Mouse (Mus musculus) stomach, postnatal 0 days (tissue): ENCODE measurements at regions not wholly inside any gene's neighbourhood (a gene's known extent, or its start where the extent isn't known, plus 50 kb on each side); places are given as distances from the start of the nearest gene placed in this dataset.

ENCODE experiments used
- ATAC-seq: fragments of 200-750 bp; cut with Nextera tagmentation; 2 replicates; pipeline ENCODE4 v1.8.0; 2017; ENCODE audit not compliant: low FRiP score, low TSS enrichment
- DNase-seq: peaks from one replicate; pipeline ENCODE4 v3.0.0-alpha.2; 2016; ENCODE audit warnings: low spot score
- H3K27ac ChIP-seq: fragments of 300-500 bp; sonication (generic); replicated peaks from 2 replicates; pipeline ENCODE4 v1.5.1; 2014; ENCODE audit warnings: mild to moderate bottlenecking, control low read depth
- H3K27me3 ChIP-seq: fragments of 300-500 bp; sonication (generic); 2 replicates; pipeline ENCODE4 v1.6.1; 2014; ENCODE audit warnings: low read length; ENCODE audit not compliant: control insufficient read depth, insufficient read depth
- H3K36me3 ChIP-seq: fragments of 300-500 bp; sonication (generic); 2 replicates; pipeline ENCODE4 v1.6.1; 2014; ENCODE audit warnings: low read length, mixed read lengths; ENCODE audit not compliant: control insufficient read depth, insufficient read depth
- H3K4me1 ChIP-seq: fragments of 300-500 bp; sonication (generic); replicated peaks from 2 replicates; pipeline ENCODE4 v1.6.1; 2014; ENCODE audit warnings: antibody characterized with exemption; ENCODE audit not compliant: control insufficient read depth, insufficient read depth
- H3K4me2 ChIP-seq: fragments of 300-500 bp; sonication (generic); replicated peaks from 2 replicates; pipeline ENCODE4 v1.6.1; 2014; ENCODE audit warnings: low read depth, mild to moderate bottlenecking, control low read depth, moderate library complexity
- H3K4me3 ChIP-seq: fragments of 300-500 bp; sonication (generic); 2 replicates; pipeline ENCODE4 v1.5.1; 2014; ENCODE audit warnings: low read depth, low read length, control low read depth
- H3K9ac ChIP-seq: fragments of 300-500 bp; sonication (generic); 2 replicates; pipeline ENCODE4 v1.6.1; 2014; ENCODE audit warnings: mild to moderate bottlenecking, low read length, control low read depth, mixed read lengths
- H3K9me3 ChIP-seq: fragments of 300-500 bp; sonication (generic); 2 replicates; pipeline ENCODE4 v1.6.1; 2016; ENCODE audit warnings: low read length; ENCODE audit not compliant: control insufficient read depth
- CTCF ChIP-seq: IDR thresholded peaks from 2 replicates; pipeline ENCODE4 v1.5.1; 2016; ENCODE audit warnings: antibody characterized with exemption, low read depth, mild to moderate bottlenecking, moderate library complexity
- EP300 ChIP-seq: optimal IDR thresholded peaks from 2 replicates; pipeline ENCODE3; 2016; ENCODE audit warnings: antibody characterized with exemption
- WGBS: fragments of 180-500 bp; shearing (Covaris S2); extraction: QIAGEN DNeasy Blood & Tissue Kit; methylation state at CpG from one replicate; pipeline ENCODE4 v1.1.7; 2014; 5-methylcytosine and 5-hydroxymethylcytosine counted together

- H3K4me3 ChIP-seq, result no peak overlapping the region
- DNase-seq, result no peak
- H3K4me2 ChIP-seq, result no peak overlapping the region
- H3K36me3 ChIP-seq, result no peaks in the 10 kb centered on the region
- H3K9ac ChIP-seq, result no peak overlapping the region
- no peak for TF ChIP-seq CTCF
- TF ChIP-seq EP300, result no peak
- H3K9me3 ChIP-seq, result no peaks in the 10 kb centered on the region
- ATAC-seq, result no peak
- no peaks in the 10 kb centered on the region for H3K4me1 ChIP-seq
- no peaks in the 10 kb centered on the region for H3K27me3 ChIP-seq
- 86% methylated on average over 5 of the region's 5 CpGs for WGBS
- no peak overlapping the region for H3K27ac ChIP-seq
These were observed 120.3 kb downstream of the Gsdmc2 start for GRCm38 (mm10) chr15:63724543-63725186.

GRCm38 (mm10) chr15:63722991-63723390, 122.0 kb downstream of the Gsdmc2 start:
- no peak overlapping the region for H3K4me2 ChIP-seq
- 63% methylated on average over 9 of the region's 9 CpGs for WGBS
- H3K27ac ChIP-seq, result no peak overlapping the region
- no peaks in the 10 kb centered on the region for H3K9me3 ChIP-seq
- no peaks in the 10 kb centered on the region for H3K4me1 ChIP-seq
- no peaks in the 10 kb centered on the region for H3K36me3 ChIP-seq
- ATAC-seq, result no peak
- DNase-seq, result no peak
- no peak overlapping the region for H3K4me3 ChIP-seq
- H3K9ac ChIP-seq, result no peak overlapping the region
- TF ChIP-seq EP300 (no peak), CTCF (no peak)
- no peaks in the 10 kb centered on the region for H3K27me3 ChIP-seq

DNA sequence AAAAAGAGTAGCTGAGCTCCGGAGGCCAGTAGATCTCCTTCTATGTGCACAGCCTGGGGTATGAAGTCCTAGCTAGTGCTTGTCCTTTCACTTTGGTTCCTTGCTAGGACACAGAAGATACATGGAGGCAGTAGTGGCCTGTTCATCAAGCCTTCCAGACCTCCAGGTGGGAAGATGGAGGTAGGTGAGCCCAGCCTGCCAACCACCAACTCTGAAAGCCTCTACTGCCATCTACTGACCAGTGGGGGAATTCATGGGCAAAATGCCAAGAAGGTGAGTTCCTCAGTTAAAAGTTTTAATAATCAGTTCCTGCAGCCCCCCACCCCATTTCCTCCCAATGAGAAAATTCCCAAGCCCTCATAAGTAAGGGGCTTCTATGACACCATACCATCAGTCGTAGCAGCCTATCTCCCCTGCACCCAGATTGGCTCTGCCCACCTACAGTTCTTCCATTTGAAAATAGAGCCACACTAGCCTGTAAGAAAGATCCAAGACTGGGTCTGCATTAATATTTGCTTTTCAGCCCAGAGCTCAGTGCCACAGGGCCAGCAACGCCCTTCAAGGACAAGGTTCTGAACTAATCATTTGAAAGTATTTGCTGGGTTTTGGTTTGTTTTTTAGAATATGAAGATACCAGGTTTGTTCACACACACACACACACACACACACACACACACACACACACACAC, 123.2 kb downstream of the Gsdmc2 start:
- Histone ChIP-seq H3K4me3 (no peak overlapping the region), H3K4me1 (no peaks in the 10 kb centered on the region), H3K4me2 (no peak overlapping the region), H3K27me3 (no peaks in the 10 kb centered on the region), H3K9ac (no peak overlapping the region), H3K9me3 (no peaks in the 10 kb centered on the region), H3K36me3 (no peaks in the 10 kb centered on the region), H3K27ac (no peak overlapping the region)
- DNase-seq (peak; percentile 61), ATAC-seq (no peak)
- 67% methylated on average over 3 of the region's 3 CpGs for WGBS
- TF ChIP-seq CTCF (peak; percentile 75), EP300 (no peak)

- Histone ChIP-seq H3K27ac (no peak overlapping the region), H3K4me1 (no peaks in the 10 kb centered on the region), H3K27me3 (no peaks in the 10 kb centered on the region), H3K9ac (no peak overlapping the region), H3K4me3 (no peak overlapping the region), H3K9me3 (no peaks in the 10 kb centered on the region), H3K4me2 (no peak overlapping the region), H3K36me3 (no peaks in the 10 kb centered on the region)
- no peak for DNase-seq
- WGBS, result 84% methylated on average over 8 of the region's 8 CpGs
- TF ChIP-seq EP300 (no peak), CTCF (no peak)
- no peak for ATAC-seq
These were observed 127.2 kb downstream of the Gsdmc2 start for GRCm38 (mm10) chr15:63717812-63718211.

DNA sequence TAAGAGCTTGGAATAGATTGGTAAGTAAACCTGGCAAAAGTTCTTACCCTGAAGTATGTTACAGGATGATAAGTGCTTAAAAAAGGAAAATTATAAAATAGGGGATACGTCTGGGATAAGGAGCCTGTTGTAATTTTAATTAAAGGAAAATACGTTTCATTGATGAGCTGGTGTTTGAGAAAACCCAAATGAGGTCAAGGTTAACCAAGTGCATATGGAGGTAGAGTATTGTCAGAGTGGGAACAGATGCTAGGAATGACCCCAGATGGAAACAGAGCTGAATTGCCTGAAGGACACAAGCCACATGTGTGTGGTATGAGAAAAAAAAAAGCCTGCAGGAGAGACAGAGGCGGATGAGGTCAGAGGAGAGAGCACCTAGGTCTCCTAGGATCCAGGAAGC, 131.3 kb downstream of the Gsdmc2 start:
- 85% methylated on average over 3 of the region's 3 CpGs for WGBS
- no peak overlapping the region for H3K4me3 ChIP-seq
- TF ChIP-seq EP300 (no peak), CTCF (no peak)
- ATAC-seq, result no peak
- no peak overlapping the region for H3K27ac ChIP-seq
- no peaks in the 10 kb centered on the region for H3K27me3 ChIP-seq
- H3K4me2 ChIP-seq, result no peak overlapping the region
- no peaks in the 10 kb centered on the region for H3K4me1 ChIP-seq
- H3K9ac ChIP-seq, result no peak overlapping the region
- DNase-seq, result no peak
- no peaks in the 10 kb centered on the region for H3K9me3 ChIP-seq
- H3K36me3 ChIP-seq, result no peaks in the 10 kb centered on the region

DNA sequence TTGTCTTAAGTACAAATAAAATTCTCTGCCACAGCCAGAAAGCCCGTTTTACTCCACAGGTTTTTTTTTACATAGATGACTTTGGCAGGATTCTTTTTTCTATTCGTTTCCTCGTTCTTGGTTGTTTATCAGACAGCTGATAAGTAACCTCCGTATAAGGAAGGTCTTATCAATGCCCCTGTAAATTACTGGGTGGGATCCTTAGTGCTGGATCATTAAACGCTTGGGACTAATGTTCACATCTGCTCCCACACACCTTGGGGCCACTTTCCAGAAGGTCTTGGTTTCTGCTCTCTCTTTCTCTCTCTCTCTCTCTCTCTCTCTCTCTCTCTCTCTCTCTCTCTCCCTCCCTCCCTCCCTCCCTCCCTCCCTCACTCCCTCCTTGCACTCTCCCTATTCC, 134.6 kb downstream of the Gsdmc2 start:
- 15% methylated on average over 5 of the region's 5 CpGs for WGBS
- Histone ChIP-seq H3K36me3 (no peaks in the 10 kb centered on the region), H3K4me3 (no peak overlapping the region), H3K4me2 (no peak overlapping the region), H3K9ac (no peak overlapping the region), H3K27me3 (no peaks in the 10 kb centered on the region), H3K9me3 (no peaks in the 10 kb centered on the region), H3K27ac (no peak overlapping the region), H3K4me1 (no peaks in the 10 kb centered on the region)
- DNase-seq (no peak), ATAC-seq (no peak)
- no peak for TF ChIP-seq CTCF
- TF ChIP-seq EP300, result no peak
